Mouse (Mus musculus) erythroblast, embryonic 14.5 days (primary cell): Measurements from ENCODE around the gene Nup160. TPM values are rescaled to one million over a fixed set of nuclear protein-coding genes. Genes with fewer than 3 reads are reported as not detected.

Experiments
- H3K27me3 ChIP-seq: 2 replicates; pipeline ENCODE4 v1.6.1; 2012; ENCODE audit warnings: inconsistent platforms; ENCODE audit not compliant: control insufficient read depth
- H3K36me3 ChIP-seq: 2 replicates; pipeline ENCODE4 v1.6.1; 2012; ENCODE audit warnings: mild to moderate bottlenecking, inconsistent platforms; ENCODE audit not compliant: control insufficient read depth
- H3K4me1 ChIP-seq: 2 replicates; pipeline ENCODE4 v1.6.1; 2012; ENCODE audit warnings: inconsistent platforms; ENCODE audit not compliant: control insufficient read depth
- H3K4me3 ChIP-seq: replicated peaks from 2 replicates; pipeline ENCODE3; 2012; ENCODE audit warnings: moderate library complexity, mild to moderate bottlenecking, inconsistent platforms
- H3K9me3 ChIP-seq: 2 replicates; pipeline ENCODE4 v1.6.1; 2012; ENCODE audit warnings: low read length, inconsistent platforms, mixed read lengths; ENCODE audit not compliant: control insufficient read depth
- GATA1 ChIP-seq: IDR thresholded peaks from 2 replicates; pipeline ENCODE4 v1.6.1; 2012; ENCODE audit warnings: low read length, inconsistent platforms, mixed read lengths
- TAL1 ChIP-seq: IDR thresholded peaks from 3 replicates; pipeline ENCODE4 v1.6.1; 2012; ENCODE audit warnings: low read length, inconsistent platforms, mixed read lengths
- polyA plus RNA-seq: library from polyadenylated mRNA; stranded (reverse); fragments of >175 nt; gene quantifications from 2 replicates; pipeline ENCODE4 v1.2.3, GENCODE M21; 2012

The Nup160 gene
- polyA plus RNA-seq, 1 experiment: 0.84 TPM

DNA sequence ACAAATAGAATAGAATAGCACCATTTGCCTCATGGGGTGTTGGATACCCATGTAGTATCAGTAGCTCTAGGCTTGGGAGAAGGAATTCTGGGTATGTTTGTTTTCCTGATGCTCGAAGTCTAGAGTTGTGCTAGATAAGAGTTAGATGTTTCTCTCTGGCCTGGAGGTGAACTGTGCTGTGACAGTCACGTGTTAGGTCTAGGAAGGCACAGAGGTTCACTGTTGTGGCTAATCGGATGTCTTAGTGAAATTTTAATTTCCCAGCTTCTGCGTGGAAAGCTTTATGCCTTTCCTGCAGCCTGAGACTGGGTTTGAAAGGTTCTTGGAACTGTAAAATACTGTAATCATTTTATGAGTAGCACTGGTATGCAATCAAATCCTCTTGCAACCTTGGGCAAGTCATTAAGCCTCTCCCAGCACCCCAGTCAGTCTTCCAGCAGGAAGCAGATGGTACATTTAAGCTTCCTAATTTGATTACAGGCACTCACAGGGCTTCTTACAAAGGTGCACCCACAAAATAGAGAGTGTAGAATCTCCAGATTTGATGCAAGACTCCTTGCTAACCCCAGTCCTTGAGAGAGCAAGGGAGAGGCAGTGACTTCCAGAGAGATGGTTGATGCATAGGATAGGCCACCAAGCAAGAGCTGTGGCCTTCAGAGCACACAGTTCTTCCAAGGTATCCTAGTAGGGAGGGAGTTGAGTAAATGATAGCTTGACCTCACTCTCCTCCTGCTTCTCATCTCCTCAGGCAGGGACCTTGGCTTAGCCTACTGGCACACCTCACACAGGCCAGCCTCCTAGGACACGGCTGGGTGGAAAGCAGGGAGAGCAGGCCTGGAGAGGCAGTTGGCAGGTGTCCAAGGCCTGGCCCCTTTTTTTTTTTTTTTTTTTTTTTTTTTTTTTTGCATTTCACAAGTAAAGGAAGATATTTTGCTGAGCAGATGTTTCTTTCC is 37.0 kb upstream of the Nup160 start:
- no peaks in the 10 kb centered on the region for H3K27me3 ChIP-seq
- H3K4me1 ChIP-seq: peaks cover 24% of the 10 kb centered on the region
- TF ChIP-seq GATA1: no peak
- TF ChIP-seq TAL1: no peak
- H3K4me3 ChIP-seq: no peak overlapping the region
- no peaks in the 10 kb centered on the region for H3K36me3 ChIP-seq
- H3K9me3 ChIP-seq: no peaks in the 10 kb centered on the region

DNA sequence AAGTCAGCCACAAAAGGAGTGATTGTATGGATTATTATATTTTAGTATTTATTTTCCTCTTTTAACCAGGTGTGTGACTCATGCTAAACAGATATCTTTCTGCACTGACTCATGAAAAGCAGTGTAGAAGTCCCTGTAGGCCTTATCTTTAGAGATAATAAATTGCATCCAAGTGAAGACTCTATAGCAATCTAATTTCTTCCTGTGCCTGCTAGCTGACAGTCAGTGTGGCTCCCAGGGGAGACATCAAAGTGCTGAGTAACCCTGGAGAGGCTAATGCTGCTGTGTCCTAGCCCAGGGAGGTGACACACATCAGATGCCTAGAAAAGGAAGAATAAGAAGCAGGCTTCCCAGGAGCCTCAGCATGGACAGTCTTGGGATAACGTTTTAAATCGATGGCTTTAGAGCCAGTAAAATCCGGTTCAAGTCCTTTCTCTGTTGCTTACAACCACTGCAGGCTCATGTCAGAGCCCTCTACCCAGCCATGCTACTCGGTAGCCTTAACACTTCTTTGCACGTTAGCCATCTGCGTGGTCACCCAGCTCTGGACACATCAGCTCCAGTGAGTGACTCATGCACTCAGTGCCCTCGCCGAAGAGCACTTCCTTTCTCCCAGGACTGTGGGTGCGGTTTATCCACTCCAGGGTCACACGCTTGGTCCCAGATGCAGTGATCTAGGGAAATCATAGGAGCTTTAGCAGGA is 35.9 kb upstream of the Nup160 start:
- Histone ChIP-seq H3K9me3 (no peaks in the 10 kb centered on the region), H3K36me3 (no peaks in the 10 kb centered on the region), H3K4me3 (no peak overlapping the region), H3K27me3 (no peaks in the 10 kb centered on the region), H3K4me1 (peaks cover 22% of the 10 kb centered on the region)
- TF ChIP-seq GATA1 (no peak), TAL1 (no peak)

DNA sequence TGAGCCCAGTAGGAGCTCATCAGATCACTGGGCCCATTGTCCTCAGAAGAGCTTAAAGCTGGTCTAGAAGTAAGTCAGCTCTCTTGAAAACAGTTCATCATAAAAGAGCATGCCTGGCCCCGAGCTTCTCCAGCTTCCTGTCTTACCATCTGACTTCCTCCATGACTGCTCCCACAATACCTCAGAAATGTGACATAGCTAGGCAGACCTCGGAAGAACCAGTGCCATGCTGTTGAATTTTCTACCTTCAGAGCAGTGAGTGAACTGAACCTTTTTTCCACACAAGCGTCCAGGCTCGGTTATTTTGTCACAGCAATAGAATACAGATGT is 35.3 kb upstream of the Nup160 start:
- H3K27me3 ChIP-seq: no peaks in the 10 kb centered on the region
- no peak overlapping the region for H3K4me3 ChIP-seq
- H3K4me1 ChIP-seq: peaks cover 22% of the 10 kb centered on the region
- H3K9me3 ChIP-seq: no peaks in the 10 kb centered on the region
- TF ChIP-seq TAL1: no peak
- TF ChIP-seq GATA1: no peak
- H3K36me3 ChIP-seq: no peaks in the 10 kb centered on the region

DNA sequence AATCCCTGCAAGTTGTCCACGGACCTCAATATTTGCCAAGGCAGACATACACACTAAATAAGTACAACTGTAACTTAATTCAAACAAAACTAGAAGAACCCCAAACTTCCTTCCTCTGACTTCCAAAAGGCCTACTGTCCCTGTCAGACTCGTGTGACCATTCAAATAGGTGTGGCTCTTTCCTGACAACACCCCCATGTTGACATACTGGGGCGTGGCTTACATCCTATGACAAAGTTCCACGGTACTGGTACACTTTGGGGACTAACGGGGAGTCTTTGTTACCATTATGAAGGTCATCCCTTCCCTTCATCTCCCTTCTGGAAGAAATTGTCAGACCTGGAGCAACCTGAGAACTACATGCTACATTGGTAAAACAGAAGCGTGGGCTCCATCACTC is 29.9 kb upstream of the Nup160 start:
- Histone ChIP-seq H3K4me3 (no peak overlapping the region), H3K36me3 (no peaks in the 10 kb centered on the region), H3K9me3 (no peaks in the 10 kb centered on the region), H3K4me1 (peaks cover 5% of the 10 kb centered on the region), H3K27me3 (peaks cover 3% of the 10 kb centered on the region; the same call in 1 of the 2 replicates)
- TF ChIP-seq GATA1: no peak
- no peak for TF ChIP-seq TAL1

DNA sequence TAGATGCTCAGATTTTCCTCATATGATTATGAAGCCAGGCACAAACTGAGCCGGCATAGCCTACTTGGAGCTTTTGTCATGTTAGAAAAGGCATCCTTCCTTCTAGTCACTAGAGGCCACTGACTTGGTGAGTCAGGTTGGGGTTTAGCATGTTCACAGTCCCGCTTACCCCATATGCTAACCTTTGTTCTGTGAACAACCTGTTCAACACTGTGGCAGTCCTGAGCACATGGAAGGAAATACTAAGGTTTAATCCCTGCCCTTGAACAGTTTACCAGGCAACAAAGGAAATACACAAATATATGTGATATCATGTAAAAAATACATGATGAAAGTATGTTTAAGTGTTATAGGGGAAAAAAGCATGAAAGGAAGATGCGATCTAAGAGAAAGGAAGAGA is 27.6 kb upstream of the Nup160 start:
- Histone ChIP-seq H3K4me3 (no peak overlapping the region), H3K4me1 (peaks cover 5% of the 10 kb centered on the region), H3K36me3 (no peaks in the 10 kb centered on the region), H3K27me3 (peaks cover 5% of the 10 kb centered on the region; the same call in 1 of the 2 replicates), H3K9me3 (no peaks in the 10 kb centered on the region)
- TF ChIP-seq GATA1 (no peak), TAL1 (no peak)

DNA sequence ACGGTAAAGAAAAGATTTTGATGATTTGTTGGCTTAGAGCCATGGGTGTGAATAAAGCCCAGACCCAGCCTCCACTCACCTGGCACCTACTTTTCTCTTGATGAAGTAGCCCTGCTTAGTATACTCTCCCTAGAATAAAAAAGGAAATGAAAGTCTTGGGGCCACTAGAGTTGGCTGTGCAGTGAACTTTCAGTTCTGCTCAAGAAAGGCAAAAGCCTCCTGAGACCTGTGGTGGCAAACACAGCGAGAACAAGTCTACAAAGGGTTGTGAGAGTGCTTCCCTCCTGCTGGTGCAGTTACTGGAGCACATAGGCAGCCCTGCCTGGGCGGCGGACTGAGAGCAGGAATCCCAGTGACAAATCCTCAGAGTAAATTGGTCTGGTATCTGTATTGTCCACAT is 27.1 kb upstream of the Nup160 start:
- H3K36me3 ChIP-seq: no peaks in the 10 kb centered on the region
- TF ChIP-seq TAL1: no peak
- no peak for TF ChIP-seq GATA1
- peaks cover 5% of the 10 kb centered on the region for H3K4me1 ChIP-seq
- H3K9me3 ChIP-seq: no peaks in the 10 kb centered on the region
- H3K27me3 ChIP-seq: peaks cover 5% of the 10 kb centered on the region; the same call in 1 of the 2 replicates
- no peak overlapping the region for H3K4me3 ChIP-seq

DNA sequence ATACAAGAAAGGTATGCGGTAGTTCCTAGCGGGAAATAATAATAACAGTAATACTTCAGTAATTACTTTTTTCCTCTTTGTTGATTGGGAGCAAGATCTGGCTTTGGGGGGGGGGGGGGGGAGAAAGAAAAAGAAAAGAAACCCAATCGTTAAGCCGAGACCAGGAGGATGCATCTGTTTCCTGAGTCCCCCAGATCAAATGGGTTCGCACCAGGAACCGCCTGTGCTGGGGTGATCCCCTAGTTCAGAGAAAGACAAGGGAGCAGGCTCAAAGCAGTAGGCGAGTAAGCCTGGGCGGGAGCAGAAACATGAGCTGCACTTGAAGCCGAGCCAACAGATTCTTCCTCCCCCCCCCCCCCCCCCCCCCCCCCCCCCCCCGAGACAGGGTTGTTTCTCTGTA is 24.9 kb upstream of the Nup160 start:
- H3K9me3 ChIP-seq: no peaks in the 10 kb centered on the region
- peaks cover 4% of the 10 kb centered on the region for H3K4me1 ChIP-seq
- no peak overlapping the region for H3K4me3 ChIP-seq
- no peaks in the 10 kb centered on the region for H3K36me3 ChIP-seq
- TF ChIP-seq GATA1: no peak
- no peak for TF ChIP-seq TAL1
- peaks cover 5% of the 10 kb centered on the region; the same call in 1 of the 2 replicates for H3K27me3 ChIP-seq

DNA sequence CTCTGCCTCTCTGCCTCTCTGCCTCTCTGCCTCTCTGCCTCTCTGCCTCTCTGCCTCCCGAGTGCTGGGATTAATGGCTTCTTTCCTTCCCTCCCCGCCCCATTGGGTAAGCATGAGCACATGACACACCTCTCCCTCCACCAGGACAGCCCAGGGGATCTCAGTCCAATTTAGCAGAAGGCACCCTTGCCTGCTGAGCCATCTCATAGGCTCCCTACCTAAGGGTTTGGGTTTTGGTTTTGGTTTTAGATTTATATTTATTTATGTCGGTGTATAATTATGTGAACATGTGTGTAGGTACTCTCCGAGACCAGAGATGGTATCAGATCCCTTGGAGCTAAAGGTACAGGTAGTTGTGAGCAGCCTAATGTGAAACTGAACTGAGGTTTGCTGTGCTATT is 24.0 kb upstream of the Nup160 start:
- TF ChIP-seq TAL1 (no peak), GATA1 (no peak)
- Histone ChIP-seq H3K9me3 (no peaks in the 10 kb centered on the region), H3K4me3 (no peak overlapping the region), H3K27me3 (peaks cover 5% of the 10 kb centered on the region; the same call in 1 of the 2 replicates), H3K4me1 (peaks cover 2% of the 10 kb centered on the region), H3K36me3 (no peaks in the 10 kb centered on the region)

DNA sequence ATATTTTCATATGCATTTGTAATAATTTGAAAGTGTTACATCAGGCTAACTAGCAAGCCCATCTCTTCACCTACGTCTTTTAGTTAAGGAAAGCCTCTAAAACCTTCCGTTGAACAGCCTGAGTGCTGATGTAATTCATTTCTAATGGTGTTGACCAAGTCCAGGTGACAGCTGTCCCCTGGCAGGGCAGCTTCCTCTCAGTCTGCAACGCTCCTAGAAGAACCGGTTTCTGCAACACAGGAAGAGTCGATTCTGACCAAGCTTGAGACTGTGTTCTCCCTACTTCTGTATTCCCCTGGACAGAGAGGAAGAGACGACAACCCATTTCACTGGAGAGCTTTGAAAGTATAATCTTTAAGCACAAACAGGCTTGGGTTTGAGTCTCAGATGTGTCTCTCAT is 21.6 kb upstream of the Nup160 start:
- H3K4me1 ChIP-seq: peaks cover 22% of the 10 kb centered on the region
- H3K9me3 ChIP-seq: no peaks in the 10 kb centered on the region
- no peaks in the 10 kb centered on the region for H3K36me3 ChIP-seq
- TF ChIP-seq TAL1: no peak
- no peak for TF ChIP-seq GATA1
- no peak overlapping the region for H3K4me3 ChIP-seq
- H3K27me3 ChIP-seq: peaks cover 2% of the 10 kb centered on the region; the same call in 1 of the 2 replicates
